Mouse (Mus musculus): ENCODE measurements around the gene Atxn2. TPM values are rescaled to one million over a fixed set of nuclear protein-coding genes. Genes with fewer than 3 reads are reported as not detected.
A peak's percentile ranks its signal among the peaks of the same experiment; 100 is the strongest.

Atxn2 gene
- total and polyA plus RNA-seq, 2 experiments from 2014 or later, result 80.3 to 92.3 TPM

DNA sequence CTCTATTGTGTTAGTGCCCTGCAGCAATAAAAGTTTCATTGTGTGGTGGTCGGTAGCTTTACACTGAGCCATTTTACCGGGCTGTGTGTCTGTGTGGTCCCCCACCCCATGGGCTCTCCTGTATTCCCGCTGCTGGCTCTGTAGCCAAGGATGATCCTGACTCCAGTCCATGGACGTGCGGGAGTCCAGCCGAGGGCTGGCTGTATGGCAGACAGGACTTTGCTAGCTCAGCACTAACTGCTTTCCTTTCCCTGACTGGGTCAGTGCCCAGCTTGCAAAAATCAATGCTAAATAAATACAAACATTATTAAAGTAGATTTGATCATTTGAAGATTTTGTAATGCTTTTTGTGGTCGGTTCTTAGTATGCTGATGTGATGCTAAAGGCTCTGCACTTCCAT, 50.3 kb downstream of the Atxn2 start:
- ATAC-seq, result no peak
- 54% methylated on average over 7 of the region's 7 CpGs for WGBS
- Histone ChIP-seq H3K9ac (no peak overlapping the region), H3K9me3 (ENCODE audit: low read length) (no peaks in the 10 kb centered on the region), H3K36me3 (ENCODE audit: insufficient read depth) (peaks cover 11% of the 10 kb centered on the region; the same call in 1 of the 2 replicates), H3K4me3 (ENCODE audit: low read depth, low read length) (no peak overlapping the region), H3K27me3 (ENCODE audit: insufficient read depth, low read length) (no peaks in the 10 kb centered on the region), H3K4me1 (ENCODE audit: insufficient read depth) (no peaks in the 10 kb centered on the region), H3K27ac (ENCODE audit: low read depth, low read length) (no peak overlapping the region), H3K4me2 (ENCODE audit: low read depth) (no peak overlapping the region)
- no peak for TF ChIP-seq CTCF (IDR thresholded peaks at IDR 0.05; ENCODE audit: low read depth)
- no peak for DNase-seq

DNA sequence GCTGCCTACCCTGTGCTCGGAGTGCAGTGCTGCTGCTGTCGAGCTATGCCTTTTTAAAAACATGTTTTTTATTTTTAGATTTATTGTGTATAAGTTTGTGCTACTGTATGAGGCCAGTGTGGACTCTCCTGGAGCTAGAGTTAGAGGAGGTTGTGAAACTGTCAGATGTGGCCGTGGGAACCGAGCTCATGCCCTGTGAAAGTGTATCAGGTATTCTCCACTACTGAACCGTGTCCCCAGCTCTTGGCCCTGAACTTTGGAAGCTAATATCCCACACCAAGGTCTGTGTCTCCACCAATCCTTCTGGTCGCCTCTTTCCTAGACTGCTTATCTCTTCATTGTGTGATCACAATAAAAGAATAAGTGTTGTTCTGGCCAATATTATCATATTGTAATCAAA, 51.8 kb downstream of the Atxn2 start:
- H3K27me3 ChIP-seq (ENCODE audit: insufficient read depth, low read length), result no peaks in the 10 kb centered on the region
- no peak overlapping the region for H3K9ac ChIP-seq
- no peak overlapping the region for H3K4me2 ChIP-seq (ENCODE audit: low read depth)
- no peaks in the 10 kb centered on the region for H3K4me1 ChIP-seq (ENCODE audit: insufficient read depth)
- DNase-seq (no peak), ATAC-seq (no peak)
- WGBS, result 92% methylated on average over 6 of the region's 6 CpGs
- H3K4me3 ChIP-seq (ENCODE audit: low read depth, low read length), result no peak overlapping the region
- H3K9me3 ChIP-seq (ENCODE audit: low read length), result no peaks in the 10 kb centered on the region
- no peak overlapping the region for H3K27ac ChIP-seq (ENCODE audit: low read depth, low read length)
- H3K36me3 ChIP-seq (ENCODE audit: insufficient read depth), result peaks cover 10% of the 10 kb centered on the region; the same call in 1 of the 2 replicates
- TF ChIP-seq CTCF (IDR thresholded peaks at IDR 0.05; ENCODE audit: low read depth), result no peak

DNA sequence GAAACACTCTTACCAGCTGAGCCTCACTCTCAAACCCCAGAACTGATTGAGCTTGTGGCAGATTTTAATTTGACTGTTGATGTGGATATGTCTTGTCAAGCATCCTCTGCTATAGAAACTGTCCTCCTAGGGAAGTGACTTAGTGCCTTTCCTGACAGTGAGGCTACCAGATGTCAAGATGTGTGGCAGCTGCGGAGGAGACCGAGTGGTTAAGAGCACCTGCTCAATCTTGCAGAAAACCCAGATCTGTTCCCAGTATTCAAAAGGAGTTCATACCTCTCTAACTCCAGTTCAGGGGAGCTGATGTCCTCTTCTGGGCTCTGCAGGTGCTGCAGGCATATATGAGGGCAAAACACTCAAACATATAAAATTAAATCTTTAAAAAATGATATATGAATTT, 53.9 kb downstream of the Atxn2 start:
- Histone ChIP-seq H3K9ac (no peak overlapping the region), H3K4me1 (ENCODE audit: insufficient read depth) (no peaks in the 10 kb centered on the region), H3K27me3 (ENCODE audit: insufficient read depth, low read length) (no peaks in the 10 kb centered on the region), H3K27ac (ENCODE audit: low read depth, low read length) (no peak overlapping the region), H3K9me3 (ENCODE audit: low read length) (no peaks in the 10 kb centered on the region), H3K4me2 (ENCODE audit: low read depth) (no peak overlapping the region), H3K4me3 (ENCODE audit: low read depth, low read length) (no peak overlapping the region), H3K36me3 (ENCODE audit: insufficient read depth) (peaks cover 2% of the 10 kb centered on the region; the same call in 1 of the 2 replicates)
- DNase-seq, result no peak
- TF ChIP-seq CTCF (IDR thresholded peaks at IDR 0.05; ENCODE audit: low read depth), result no peak
- no peak for ATAC-seq
- 87% methylated on average over 2 of the region's 2 CpGs for WGBS

DNA sequence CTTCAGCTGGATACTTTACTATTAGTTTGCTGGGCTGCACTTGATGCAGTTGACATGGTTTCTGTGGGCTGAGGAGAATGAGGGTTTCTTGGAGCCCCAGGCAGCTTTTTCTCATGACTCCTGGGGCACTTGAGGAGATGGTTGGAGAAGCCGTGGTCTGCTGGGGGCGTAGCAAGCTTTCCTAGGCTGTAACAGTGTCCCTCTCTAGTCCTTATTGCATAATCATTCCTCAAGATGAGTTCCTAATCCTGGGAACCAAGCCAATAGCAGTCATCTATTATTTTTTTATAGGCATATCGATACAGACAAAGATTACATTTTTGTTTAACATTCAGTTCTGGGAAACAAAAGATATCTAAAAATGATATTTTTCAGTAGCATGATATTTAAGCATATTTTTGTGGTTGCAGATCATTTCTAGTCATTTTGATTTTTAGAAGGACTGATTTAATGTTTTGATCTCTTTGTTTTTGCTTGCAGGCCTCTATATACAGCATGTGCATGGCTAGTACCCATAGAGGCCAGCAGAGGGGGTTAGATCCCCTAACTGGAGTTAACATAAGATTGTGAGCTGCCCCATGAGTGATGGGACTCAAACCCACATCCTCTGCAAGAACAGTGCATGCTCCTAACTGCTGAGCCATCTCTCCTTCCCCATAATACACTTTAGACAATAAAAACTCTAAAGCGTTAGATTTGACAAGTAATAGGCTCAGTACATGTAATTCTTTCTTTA, 55.1 kb downstream of the Atxn2 start:
- Histone ChIP-seq H3K36me3 (ENCODE audit: insufficient read depth) (no peaks in the 10 kb centered on the region), H3K27me3 (ENCODE audit: insufficient read depth, low read length) (no peaks in the 10 kb centered on the region), H3K4me2 (ENCODE audit: low read depth) (no peak overlapping the region), H3K9ac (no peak overlapping the region), H3K4me1 (ENCODE audit: insufficient read depth) (no peaks in the 10 kb centered on the region), H3K9me3 (ENCODE audit: low read length) (no peaks in the 10 kb centered on the region), H3K4me3 (ENCODE audit: low read depth, low read length) (no peak overlapping the region), H3K27ac (ENCODE audit: low read depth, low read length) (no peak overlapping the region)
- DNase-seq (no peak), ATAC-seq (no peak)
- WGBS, result 86% methylated on average over 4 of the region's 4 CpGs
- peak; percentile 30; the same call in 1 of the 2 replicates for TF ChIP-seq CTCF (IDR thresholded peaks at IDR 0.05; ENCODE audit: low read depth)

DNA sequence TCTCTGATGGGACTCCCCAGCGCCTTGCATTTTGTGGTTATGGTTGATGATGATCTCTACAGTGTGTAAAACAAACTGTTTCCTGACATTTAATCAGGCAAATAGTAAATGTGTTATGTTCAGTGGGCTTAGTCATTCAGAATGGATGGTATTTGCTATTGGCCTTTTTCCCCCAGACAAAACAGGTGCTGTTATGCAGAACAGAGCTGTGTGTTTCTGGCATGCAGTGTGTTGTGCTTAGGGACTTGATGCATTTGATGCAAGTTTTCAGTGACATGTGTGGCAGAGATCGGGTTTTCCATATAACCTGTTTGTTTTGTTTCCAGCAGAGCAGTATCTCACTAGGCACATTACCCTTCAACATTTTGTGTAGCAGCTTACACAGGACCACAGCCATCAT, 56.4 kb downstream of the Atxn2 start:
- no peak for TF ChIP-seq CTCF (IDR thresholded peaks at IDR 0.05; ENCODE audit: low read depth)
- Histone ChIP-seq H3K9ac (no peak overlapping the region), H3K4me1 (ENCODE audit: insufficient read depth) (no peaks in the 10 kb centered on the region), H3K4me3 (ENCODE audit: low read depth, low read length) (no peak overlapping the region), H3K36me3 (ENCODE audit: insufficient read depth) (peaks cover 10% of the 10 kb centered on the region; the same call in 1 of the 2 replicates), H3K9me3 (ENCODE audit: low read length) (no peaks in the 10 kb centered on the region), H3K4me2 (ENCODE audit: low read depth) (no peak overlapping the region), H3K27me3 (ENCODE audit: insufficient read depth, low read length) (no peaks in the 10 kb centered on the region), H3K27ac (ENCODE audit: low read depth, low read length) (no peak overlapping the region)
- DNase-seq (no peak), ATAC-seq (no peak)
- WGBS, result 76% methylated on average over 2 of the region's 2 CpGs

DNA sequence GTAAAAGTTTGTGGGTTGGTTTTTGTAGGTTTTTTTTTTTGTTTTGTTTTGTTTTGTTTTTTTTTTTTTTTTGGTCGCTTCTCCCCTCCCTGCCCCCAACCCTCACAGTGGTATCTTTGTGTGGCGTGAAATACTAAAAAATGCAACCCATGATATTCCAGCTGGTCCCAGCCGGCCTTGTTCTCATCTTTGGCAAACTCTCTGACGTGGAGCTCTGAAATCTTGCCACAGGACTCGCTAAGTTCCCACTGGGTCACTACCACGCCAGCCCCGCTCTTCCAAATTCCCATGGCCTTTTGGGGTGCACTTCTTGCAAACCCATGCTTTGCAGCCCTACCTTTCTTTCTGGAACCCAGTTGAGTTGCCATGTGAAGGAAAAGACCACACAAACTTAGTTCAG, 58.7 kb downstream of the Atxn2 start:
- ATAC-seq, result no peak
- 76% methylated on average over 7 of the region's 7 CpGs for WGBS
- no peak overlapping the region for H3K4me2 ChIP-seq (ENCODE audit: low read depth)
- no peak for DNase-seq
- no peak for TF ChIP-seq CTCF (IDR thresholded peaks at IDR 0.05; ENCODE audit: low read depth)
- H3K27me3 ChIP-seq (ENCODE audit: insufficient read depth, low read length), result no peaks in the 10 kb centered on the region
- H3K9ac ChIP-seq, result no peak overlapping the region
- H3K9me3 ChIP-seq (ENCODE audit: low read length), result no peaks in the 10 kb centered on the region
- no peak overlapping the region for H3K27ac ChIP-seq (ENCODE audit: low read depth, low read length)
- no peak overlapping the region for H3K4me3 ChIP-seq (ENCODE audit: low read depth, low read length)
- H3K4me1 ChIP-seq (ENCODE audit: insufficient read depth), result no peaks in the 10 kb centered on the region
- peaks cover 27% of the 10 kb centered on the region for H3K36me3 ChIP-seq (ENCODE audit: insufficient read depth)

DNA sequence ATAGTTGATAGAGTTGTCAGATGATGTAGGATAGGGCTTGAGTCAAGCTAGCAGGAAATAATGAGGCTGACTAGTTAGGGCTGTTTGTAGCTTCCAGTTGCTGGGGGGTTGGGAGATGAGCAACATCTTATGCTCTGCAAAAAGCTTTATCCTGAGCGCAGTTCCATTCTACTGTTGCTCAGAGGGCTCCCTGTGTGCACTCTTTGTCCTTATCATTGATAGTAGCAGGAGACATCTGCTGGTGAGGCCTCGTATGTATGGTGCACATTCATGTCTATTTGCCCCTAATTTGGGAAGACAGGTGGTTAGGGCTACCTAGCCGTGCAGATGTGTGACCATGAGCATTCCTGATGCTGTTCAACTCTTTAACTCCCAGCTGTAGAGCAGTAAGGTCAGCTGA, 60.5 kb downstream of the Atxn2 start:
- WGBS, result 92% methylated on average over 3 of the region's 3 CpGs
- no peak for DNase-seq
- no peak overlapping the region for H3K27ac ChIP-seq (ENCODE audit: low read depth, low read length)
- no peaks in the 10 kb centered on the region for H3K9me3 ChIP-seq (ENCODE audit: low read length)
- TF ChIP-seq CTCF (IDR thresholded peaks at IDR 0.05; ENCODE audit: low read depth), result no peak
- H3K4me1 ChIP-seq (ENCODE audit: insufficient read depth), result no peaks in the 10 kb centered on the region
- no peak for ATAC-seq
- peaks cover 36% of the 10 kb centered on the region for H3K36me3 ChIP-seq (ENCODE audit: insufficient read depth)
- H3K9ac ChIP-seq, result no peak overlapping the region
- no peak overlapping the region for H3K4me3 ChIP-seq (ENCODE audit: low read depth, low read length)
- no peaks in the 10 kb centered on the region for H3K27me3 ChIP-seq (ENCODE audit: insufficient read depth, low read length)
- no peak overlapping the region for H3K4me2 ChIP-seq (ENCODE audit: low read depth)

Data from forebrain, postnatal 0 days (tissue).